In genomic region chr6:47358686-47359085, GRCm38 (mm10) we compare ENCODE assay signal across 8 mouse cellular contexts.
DNase-seq lines count a peak whose midpoint lies in the region; ATAC-seq and TF ChIP-seq lines count a peak whose summit lies in the region.

No protein-coding gene starts in this region.

- WGBS in heart, adult 2 months: 31% methylated on average over 2 of the region's 2 CpGs
- 48% methylated on average over 2 of the region's 2 CpGs for WGBS in embryonic facial prominence, embryonic 11.5 days

- no peaks in the 10 kb centered on the region for H3K27me3 ChIP-seq in heart, adult 2 months (ENCODE audit: control insufficient read depth, insufficient read depth, low read length)
- no peaks in the 10 kb centered on the region for H3K27me3 ChIP-seq in embryonic facial prominence, embryonic 11.5 days (ENCODE audit: control insufficient read depth, insufficient read depth, low read length)

- H3K4me2 ChIP-seq in embryonic facial prominence, embryonic 11.5 days (ENCODE audit: low read depth, low read length): no peak overlapping the region

- H3K36me3 ChIP-seq in heart, adult 2 months (ENCODE audit: control insufficient read depth, insufficient read depth, low read length): no peaks in the 10 kb centered on the region
- H3K36me3 ChIP-seq in embryonic facial prominence, embryonic 11.5 days (replicated peaks; ENCODE audit: control insufficient read depth, insufficient read depth, low read depth, low read length): no peaks in the 10 kb centered on the region

- H3K9me3 ChIP-seq in embryonic facial prominence, embryonic 11.5 days (replicated peaks; ENCODE audit: control insufficient read depth, low read length): no peaks in the 10 kb centered on the region

- no peaks in the 10 kb centered on the region for H3K79me2 ChIP-seq in heart, adult 2 months (replicated peaks; ENCODE audit: control insufficient read depth, insufficient read depth, low read length)

- no peak for TF ChIP-seq POLR2A in heart, adult 2 months (IDR thresholded peaks at IDR 0.05; ENCODE audit: insufficient read depth, low read depth, low read length)

- no peak for DNase-seq in heart, adult 2 months
- DNase-seq in heart, adult 11 months: no peak
- DNase-seq in B cell, adult 2 months: peak; percentile 47 to 52
- DNase-seq in embryonic facial prominence, embryonic 11.5 days (ENCODE audit: low spot score): peak; percentile 61
- DNase-seq in layer of hippocampus, adult 11-12 months (ENCODE audit: low spot score): peak; percentile 62
- DNase-seq in urinary bladder, postnatal 14 days (ENCODE audit: low spot score): no peak

- no peak overlapping the region for H3K9ac ChIP-seq in heart, adult 2 months (ENCODE audit: low read depth, low read length)
- H3K9ac ChIP-seq in embryonic facial prominence, embryonic 11.5 days (replicated peaks; ENCODE audit: low read length): no peak overlapping the region

- ATAC-seq in activated CD4-positive, CD25-positive, alpha-beta regulatory T cell, adult 4 months: peak; percentile 23
- no peak for ATAC-seq in embryonic facial prominence, embryonic 11.5 days (replicated peaks; ENCODE audit: insufficient number of reproducible peaks, low FRiP score, low TSS enrichment, low read depth)
- ATAC-seq in megakaryocyte progenitor cell, adult 5-6 weeks (replicated peaks; ENCODE audit: poor library complexity): peak; percentile 73

- no peak overlapping the region for H3K4me3 ChIP-seq in heart, adult 2 months
- H3K4me3 ChIP-seq in embryonic facial prominence, embryonic 11.5 days (ENCODE audit: low read depth, low read length): no peak overlapping the region

- H3K27ac ChIP-seq in heart, adult 2 months: no peak overlapping the region
- no peak overlapping the region for H3K27ac ChIP-seq in embryonic facial prominence, embryonic 11.5 days (replicated peaks; ENCODE audit: low read depth, low read length)

- intact Hi-C loops in heart, adult 2 months (cut with DNase I): no loop called here

- peak; percentile 71 for TF ChIP-seq CTCF in heart, adult 2 months (IDR thresholded peaks at IDR 0.05)

- H3K4me1 ChIP-seq in heart, adult 2 months (ENCODE audit: control insufficient read depth, insufficient read depth, low read length): no peaks in the 10 kb centered on the region
- H3K4me1 ChIP-seq in embryonic facial prominence, embryonic 11.5 days (ENCODE audit: control insufficient read depth, insufficient read depth, low read length): no peaks in the 10 kb centered on the region

- TF ChIP-seq EP300 in heart, adult 2 months (IDR thresholded peaks at IDR 0.05; ENCODE audit: insufficient read depth, low read depth, low read length): no peak

Comparison
In these comparisons a context has a peak if more than half of its experiments do, and no peak if none do; other contexts are left out.
1. DNase-seq: peak in B cell, adult 2 months (2 of 2), embryonic facial prominence, embryonic 11.5 days (single experiment) and layer of hippocampus, adult 11-12 months (single experiment); none in heart, adult 2 months (0 of 2), heart, adult 11 months (single experiment) and urinary bladder, postnatal 14 days (single experiment).